Mouse (Mus musculus) ES-E14 (cell line): ENCODE measurements around the gene Dzip1l. TPM values are rescaled to one million over a fixed set of nuclear protein-coding genes. Genes with fewer than 3 reads are reported as not detected.
A peak's percentile ranks its signal among the peaks of the same experiment; 100 is the strongest.

Source experiments
- DNase-seq: peaks from one replicate; pipeline ENCODE4 v3.0.0-alpha.2; 2013; ENCODE audit warnings: low read depth, low spot score
- H3K27ac ChIP-seq: 2 replicates; pipeline ENCODE4 v1.5.1; 2012; ENCODE audit warnings: low read depth, mild to moderate bottlenecking, low read length, moderate library complexity, mixed read lengths; ENCODE audit not compliant: poor library complexity, insufficient read depth, severe bottlenecking
- H3K36me3 ChIP-seq: 2 replicates; pipeline ENCODE4 v1.6.1; 2012; ENCODE audit warnings: mild to moderate bottlenecking, low read length, moderate library complexity, mixed read lengths; ENCODE audit not compliant: control insufficient read depth, poor library complexity, insufficient read depth, severe bottlenecking
- H3K4me1 ChIP-seq, 2 experiments: fragments of 150-350 bp in 1 of 2; sonication (generic) in 1 of 2; 2 replicates each; pipeline ENCODE4 v1.6.1; 2012; ENCODE audit warnings: low read length in 2 of 2, mild to moderate bottlenecking in 1 of 2, mixed read lengths in 1 of 2; ENCODE audit not compliant: control insufficient read depth in 2 of 2, insufficient read depth in 2 of 2, poor library complexity in 1 of 2
- H3K4me3 ChIP-seq, 2 experiments: fragments of 150-350 bp in 1 of 2; sonication (generic) in 1 of 2; 2 replicates each; pipeline ENCODE4 v1.5.1; 2012; ENCODE audit warnings: low read length in 2 of 2, low read depth in 1 of 2, mild to moderate bottlenecking in 1 of 2, mixed read lengths in 1 of 2; ENCODE audit not compliant: insufficient read depth in 1 of 2, poor library complexity in 1 of 2, severe bottlenecking in 1 of 2
- H3K9ac ChIP-seq: 2 replicates; pipeline ENCODE4 v1.6.1; 2012; ENCODE audit warnings: low read depth, mild to moderate bottlenecking, low read length, mixed read lengths; ENCODE audit not compliant: poor library complexity, insufficient read depth, severe bottlenecking
- H3K9me3 ChIP-seq: fragments of 150-350 bp; sonication (generic); 2 replicates; pipeline ENCODE4 v1.6.1; 2012; ENCODE audit warnings: low read depth, mild to moderate bottlenecking, low read length; ENCODE audit not compliant: control insufficient read depth, insufficient read depth
- CHD2 ChIP-seq: IDR thresholded peaks from 2 replicates; pipeline ENCODE4 v1.6.1; 2014; ENCODE audit warnings: mild to moderate bottlenecking, low read depth, low read length, inconsistent platforms
- HCFC1 ChIP-seq: IDR thresholded peaks from 2 replicates; pipeline ENCODE4 v1.6.1; 2012; ENCODE audit warnings: low read length, inconsistent platforms, borderline replicate concordance; ENCODE audit not compliant: insufficient read depth
- MAFK ChIP-seq: IDR thresholded peaks from 2 replicates; pipeline ENCODE4 v1.6.1; 2014; ENCODE audit warnings: mild to moderate bottlenecking, low read depth, low read length, inconsistent platforms; ENCODE audit not compliant: insufficient read depth
- ZC3H11A ChIP-seq: IDR thresholded peaks from 2 replicates; pipeline ENCODE4 v1.6.1; 2012; ENCODE audit warnings: low read depth, mild to moderate bottlenecking, inconsistent platforms, low read length, borderline replicate concordance
- ZNF384 ChIP-seq: IDR thresholded peaks from 2 replicates; pipeline ENCODE4 v1.6.1; 2012; ENCODE audit warnings: low read depth, low read length, inconsistent platforms
- in situ Hi-C, 2 experiments: fragments of 600-800 bp; cut with MboI; formaldehyde crosslinking; loops; one replicate each; pipeline ENCODE4 v1.15.1; 2025; ENCODE audit warnings: low sequenced_read_pairs in 2 of 2, inconsistent platforms in 1 of 2; ENCODE audit not compliant: unreplicated experiment in 2 of 2
- total RNA-seq: library from RNA; depleted of rRNA; stranded (reverse); fragments of 300-350 nt; gene quantifications from 2 replicates; pipeline ENCODE4 v1.2.3, GENCODE M21; 2012; rRNA removed

Gene Dzip1l
- total RNA-seq, 1 experiment, result 17.2 TPM

GRCm38 (mm10) chr9:99717134-99717533 is 87.8 kb downstream of the Dzip1l start, which contains the start of gene Cldn18:
Gene Cldn18, minus strand, starts transcription at chr9:99717267.
- Histone ChIP-seq H3K27ac (no peak within 1 kb of the TSS), H3K4me1 (no peaks in the 10 kb centered on the region), H3K4me3 (peak within 1 kb of the TSS in 1 of 2 experiments; percentile 52; a peak in 1 of 4 replicates), H3K9me3 (no peaks in the 10 kb centered on the region), H3K9ac (no peak within 1 kb of the TSS), H3K36me3 (no peaks in the 10 kb centered on the region)
- DNase-seq, result no peak
- TF ChIP-seq CHD2 (no peak), MAFK (no peak), HCFC1 (no peak), ZNF384 (no peak), ZC3H11A (no peak)
- in situ Hi-C loops, result no loop called here

Other genes starting within 250 kb of the Dzip1l start
- gene Mras, start 192.1 kb upstream of the Dzip1l start, total RNA-seq, result 28.5 and 35.5 TPM in 2 replicates
- gene Nme9, start 178.0 kb upstream of the Dzip1l start, total RNA-seq, result 0.48 TPM in 1 of 2 replicates, not detected in the other
- gene Armc8, start 60.6 kb upstream of the Dzip1l start, total RNA-seq, result 21.7 and 25.7 TPM in 2 replicates
- 45.0 and 48.1 TPM in 2 replicates for gene Dbr1, start 53.7 kb upstream of the Dzip1l start, total RNA-seq
- gene A4gnt, start 17.0 kb upstream of the Dzip1l start, total RNA-seq, result not detected in 2 replicates
- gene Cldn18, start 87.8 kb downstream of the Dzip1l start, total RNA-seq, result 0.09 TPM in 1 of 2 replicates, not detected in the other
- not detected in 2 replicates for gene Sox14, start 246.7 kb downstream of the Dzip1l start, total RNA-seq